Mouse (Mus musculus): ENCODE results near the gene Ecpas. TPM values are rescaled to one million over a fixed set of nuclear protein-coding genes. Genes with fewer than 3 reads are reported as not detected.

Ecpas gene
- polyA plus RNA-seq, 1 experiment = 6.2 TPM

DNA sequence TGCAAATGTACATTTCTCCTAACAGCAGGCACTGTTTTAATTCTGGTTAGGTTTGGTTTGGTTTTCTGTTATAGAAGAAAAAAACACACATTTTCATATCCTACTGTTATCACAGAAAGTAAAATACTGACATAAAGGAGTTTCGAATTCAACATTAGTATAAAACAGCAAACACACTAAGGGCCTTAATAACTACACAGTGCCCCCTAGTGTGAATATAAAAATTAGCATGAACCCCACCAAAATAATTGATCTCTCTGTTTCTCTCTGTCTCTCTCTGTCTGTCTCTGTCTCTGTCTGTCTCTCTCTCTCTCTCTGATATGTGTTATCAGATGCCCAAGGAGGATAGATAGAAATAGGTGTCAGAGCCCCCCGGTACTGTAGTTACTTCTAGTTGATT lies 163.0 kb downstream of the Ecpas start:
- DNase-seq (ENCODE audit: low read depth, low spot score) = no peak
- 42% methylated on average over 2 of the region's 2 CpGs for WGBS

DNA sequence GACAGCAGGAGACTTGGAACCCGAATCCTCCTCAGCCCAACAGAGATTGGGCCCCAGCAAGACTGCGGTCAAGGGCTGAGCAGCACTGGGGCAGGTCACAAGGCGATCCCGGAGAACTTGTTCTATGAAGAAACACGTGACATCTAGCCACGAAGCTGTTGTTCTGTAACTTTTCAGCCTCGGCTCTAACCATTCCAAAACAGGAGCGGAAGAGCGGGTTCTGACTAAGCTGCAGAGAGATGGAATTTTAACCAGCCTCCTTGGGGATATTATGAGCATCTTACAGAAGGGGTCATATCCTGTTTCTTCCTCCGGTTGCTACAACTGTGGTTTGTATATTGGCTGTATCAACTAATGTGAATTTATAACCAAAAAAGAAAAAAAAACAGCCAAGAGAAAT lies 163.4 kb downstream of the Ecpas start:
- no peak for DNase-seq (ENCODE audit: low read depth, low spot score)
- 36% methylated on average over 10 of the region's 10 CpGs for WGBS

Other genes starting within 250 kb of the Ecpas start
- 0.11 TPM in 1 of 2 replicates, not detected in the other for gene Olfr267, start 125.0 kb downstream of the Ecpas start, polyA plus RNA-seq (2012; rRNA removed)
- 0.02 TPM in 1 of 2 replicates, not detected in the other for gene Zkscan16, start 30.9 kb upstream of the Ecpas start, polyA plus RNA-seq (2012; rRNA removed)
- 10.5 and 22.4 TPM in 2 replicates for gene Ptgr1, start 74.4 kb upstream of the Ecpas start, polyA plus RNA-seq (2012; rRNA removed)
- 2.4 and 4.0 TPM in 2 replicates for gene Dnajc25, start 82.3 kb upstream of the Ecpas start, polyA plus RNA-seq (2012; rRNA removed)
- gene Gm20503, start 90.5 kb upstream of the Ecpas start, polyA plus RNA-seq (2012; rRNA removed) = not detected in 2 replicates
- gene Gng10, start 122.3 kb upstream of the Ecpas start, polyA plus RNA-seq (2012; rRNA removed) = 13.0 and 15.0 TPM in 2 replicates
- gene AI481877, start 226.2 kb upstream of the Ecpas start, polyA plus RNA-seq (2012; rRNA removed) = 0.04 TPM in 1 of 2 replicates, not detected in the other

Measured in large intestine, adult 2 months (tissue).